Mouse (Mus musculus) thymus, postnatal 14 days (tissue): Measurements from ENCODE around the gene Gak.
A peak's percentile ranks its signal among the peaks of the same experiment; 100 is the strongest.

Experiments
- DNase-seq: peaks from one replicate; pipeline ENCODE4 v3.0.0; 2021

Gene Gak

GRCm38 (mm10) chr5:108570991-108571390 lies 58.6 kb downstream of the Gak start:
- DNase-seq = no peak

DNA sequence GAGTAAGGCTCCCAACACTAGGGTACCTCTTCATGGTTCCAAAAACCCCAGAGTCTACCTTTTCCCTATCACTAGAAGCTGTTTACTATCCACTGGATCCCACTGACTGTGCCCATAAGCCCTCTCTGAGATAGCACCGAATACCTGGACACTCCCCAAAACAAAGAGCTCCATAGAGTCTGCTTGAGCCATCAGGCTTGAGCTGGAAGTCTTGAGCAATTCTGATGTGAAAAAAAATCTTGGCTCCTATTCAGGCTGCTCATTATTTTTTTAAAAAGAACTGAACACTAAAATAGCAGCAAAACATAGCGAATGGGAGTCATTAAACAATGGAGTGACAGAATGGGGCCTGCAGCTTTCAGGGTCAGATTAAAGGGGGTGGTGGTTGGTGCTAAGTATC lies 62.5 kb downstream of the Gak start:
- DNase-seq = no peak

- DNase-seq = no peak
Observed at GRCm38 (mm10) chr5:108566523-108566922, 63.0 kb downstream of the Gak start.

DNA sequence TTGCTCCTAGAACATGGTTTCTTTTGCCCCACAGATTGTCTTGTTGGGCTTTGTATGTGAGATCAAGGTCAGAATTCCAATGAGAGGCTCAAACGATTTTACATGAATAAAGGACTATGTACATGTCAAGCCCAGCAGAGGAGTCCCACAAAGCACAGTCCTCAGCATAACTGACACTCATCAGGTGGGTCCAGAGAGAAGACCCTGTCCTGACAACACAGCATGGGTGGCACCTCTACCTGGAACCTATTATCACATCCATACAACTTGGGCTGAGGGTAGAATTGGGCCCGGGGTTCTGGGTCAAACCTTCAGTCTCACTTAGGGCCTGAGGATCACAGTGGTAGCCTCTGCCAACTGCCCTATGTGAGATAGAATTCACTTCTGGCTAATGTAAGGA lies 64.2 kb downstream of the Gak start:
- no peak for DNase-seq

GRCm38 (mm10) chr5:108564346-108564745 lies 65.2 kb downstream of the Gak start:
- DNase-seq = no peak

DNA sequence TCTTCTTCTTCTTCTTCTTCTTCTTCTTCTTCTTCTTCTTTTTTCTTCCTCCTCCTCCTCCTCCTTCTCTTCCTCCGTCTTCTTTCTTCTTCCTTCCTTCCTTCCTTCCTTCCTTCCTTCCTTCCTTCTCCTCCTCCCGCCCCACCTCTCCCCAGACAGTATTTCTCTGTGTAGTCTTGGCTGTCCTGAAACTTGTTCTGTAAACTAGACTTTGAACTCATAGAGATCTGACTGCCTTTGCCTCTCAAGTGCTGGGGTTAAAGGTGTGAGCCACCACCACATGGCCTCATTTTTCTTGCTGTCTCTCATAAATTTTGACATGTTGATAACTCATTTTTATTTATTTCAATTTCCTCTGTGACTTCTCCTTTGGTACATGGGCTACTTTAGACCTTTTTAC lies 67.1 kb downstream of the Gak start:
- no peak for DNase-seq

GRCm38 (mm10) chr5:108556986-108557385 lies 72.6 kb downstream of the Gak start:
- no peak for DNase-seq

- DNase-seq = no peak
Observed at GRCm38 (mm10) chr5:108554041-108554440, 75.5 kb downstream of the Gak start.

DNA sequence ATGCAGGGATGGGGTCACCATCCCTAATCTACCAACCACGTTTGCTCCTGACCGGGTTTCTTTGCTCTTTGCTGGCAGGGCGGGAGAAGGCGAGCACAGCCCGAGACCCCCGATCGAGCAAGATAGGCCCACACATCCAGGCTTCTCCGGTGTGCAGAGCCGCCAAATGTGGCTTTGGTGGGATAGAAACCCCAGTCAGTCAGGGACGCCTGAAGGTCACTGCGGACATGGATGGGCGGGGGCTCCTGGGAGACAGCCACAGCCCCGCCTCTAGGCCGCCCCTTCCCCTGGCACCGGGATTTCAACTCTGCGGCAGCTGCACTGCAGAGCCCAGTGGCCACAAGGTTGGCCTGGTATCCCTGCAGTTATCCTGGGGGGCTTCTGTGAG lies 79.4 kb downstream of the Gak start:
- DNase-seq = no peak

DNA sequence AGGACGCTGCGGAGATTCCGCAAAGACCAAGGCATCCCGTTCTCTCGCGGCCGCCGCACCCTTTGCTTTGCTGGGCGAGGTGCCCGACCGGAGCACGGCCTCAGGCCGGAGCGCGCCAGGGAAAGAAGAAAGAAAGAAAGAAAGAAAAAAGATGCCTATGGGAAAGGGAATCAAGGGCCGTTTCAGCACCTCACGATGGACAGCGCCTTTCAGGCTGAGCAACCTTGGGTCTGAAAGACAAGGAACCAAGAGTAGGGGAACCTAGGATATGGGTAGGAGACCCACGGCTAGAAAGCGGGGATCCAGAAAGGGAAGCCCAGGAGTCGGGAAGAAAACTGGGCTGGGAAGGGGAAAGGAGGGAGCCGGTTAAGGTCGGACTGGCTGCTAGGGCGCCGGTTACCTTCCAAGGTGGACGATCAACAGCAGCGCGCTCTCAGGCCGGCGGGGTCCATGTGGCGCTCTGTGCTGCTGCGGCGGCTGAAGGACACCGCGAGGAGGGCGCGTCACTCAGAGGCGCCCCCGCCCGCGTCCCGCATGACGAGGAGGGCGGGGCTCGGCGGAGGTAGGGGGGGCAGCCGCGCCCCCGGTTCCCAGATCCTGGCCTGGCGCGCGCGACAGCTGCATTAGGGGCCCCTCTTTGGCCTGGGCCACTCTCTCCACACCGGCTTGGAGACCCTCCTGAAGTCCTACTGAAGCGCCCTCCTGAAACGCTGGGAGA lies 79.9 kb downstream of the Gak start, which contains the start of gene Cplx1:
Gene Cplx1, minus strand, starts transcription at position 536 of the 718 bp plus-strand sequence.
- peak; percentile 21 for DNase-seq

- no peak for DNase-seq
Observed at GRCm38 (mm10) chr5:108549137-108549488, 80.4 kb downstream of the Gak start.

- DNase-seq = no peak
Observed at GRCm38 (mm10) chr5:108547636-108548035, 81.9 kb downstream of the Gak start.

GRCm38 (mm10) chr5:108543516-108544291 lies 85.9 kb downstream of the Gak start:
- DNase-seq = no peak

- DNase-seq = no peak
Observed at GRCm38 (mm10) chr5:108534188-108534587, 95.4 kb downstream of the Gak start.

DNA sequence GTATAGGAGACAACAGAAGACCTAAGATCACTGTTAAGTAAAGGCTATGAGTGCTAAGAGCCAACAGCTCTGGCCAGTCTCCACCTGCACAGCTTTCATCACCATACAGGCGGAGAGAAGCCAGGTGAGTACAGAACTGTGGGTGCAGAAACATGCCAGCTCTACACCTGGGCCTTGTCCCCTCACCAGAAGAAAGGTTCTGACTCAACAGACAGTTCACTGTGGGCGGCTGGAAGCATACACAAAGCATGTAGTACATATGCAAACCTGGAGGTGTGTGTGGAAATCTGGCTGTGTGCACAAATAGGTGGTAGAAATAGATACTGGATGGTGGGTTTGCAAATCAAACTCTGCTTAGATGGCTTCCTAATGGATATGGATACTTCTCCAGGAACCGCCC lies 107.0 kb downstream of the Gak start:
- DNase-seq = no peak

- no peak for DNase-seq
Observed at GRCm38 (mm10) chr5:108521896-108522295, 107.7 kb downstream of the Gak start.

- DNase-seq = no peak
Observed at GRCm38 (mm10) chr5:108521016-108521415, 108.5 kb downstream of the Gak start.

GRCm38 (mm10) chr5:108520153-108520552 lies 109.4 kb downstream of the Gak start:
- no peak for DNase-seq
